ENCODE assay signal across 8 mouse cellular contexts in the genomic region with DNA sequence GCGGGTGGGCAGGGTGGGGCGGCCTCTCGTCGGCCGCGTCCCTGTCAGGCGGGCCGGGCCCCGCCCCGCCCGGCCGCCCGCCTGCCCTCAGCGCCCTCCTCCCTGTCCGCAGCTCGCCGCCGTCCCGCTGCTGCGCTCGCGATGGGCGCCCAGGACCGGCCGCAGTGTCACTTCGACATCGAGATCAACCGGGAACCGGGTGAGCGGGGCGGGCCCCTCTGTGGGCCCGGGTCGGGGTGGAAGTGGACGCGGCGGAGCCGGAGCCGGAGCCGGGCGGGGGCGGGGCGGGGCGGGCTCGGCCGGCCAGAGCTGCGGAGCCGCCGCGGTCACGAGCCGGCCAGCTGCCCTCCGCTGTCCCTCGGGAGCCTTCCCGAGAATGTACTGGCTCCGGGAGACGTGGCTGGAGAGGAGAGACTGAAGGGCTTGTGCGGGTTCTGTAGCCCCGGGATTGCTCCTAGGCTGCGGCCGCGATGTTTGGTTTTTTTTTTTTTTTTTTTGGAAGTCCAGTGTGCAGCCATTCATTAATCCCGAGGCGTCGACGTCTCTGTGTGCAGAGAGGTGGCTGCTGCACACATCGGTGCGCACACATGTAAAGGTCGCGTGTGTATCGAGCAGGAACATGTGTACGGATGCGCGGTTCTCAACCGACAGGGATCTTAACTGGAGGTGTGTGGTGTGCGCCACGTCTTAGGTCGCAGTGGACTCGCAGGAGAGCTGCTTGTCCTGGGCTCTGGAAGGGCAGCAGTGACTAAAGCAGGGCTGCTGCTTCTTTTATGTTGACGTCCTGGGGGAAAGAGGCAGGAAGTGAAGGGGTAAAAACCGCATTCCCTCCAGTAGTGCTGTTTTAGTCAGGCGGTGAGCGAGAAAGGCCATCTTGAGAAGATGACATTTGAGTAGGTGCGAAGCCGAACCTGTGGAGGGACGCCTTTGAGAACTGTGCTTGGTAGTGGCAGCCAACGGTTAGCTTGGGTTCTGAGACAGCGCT. TPM values are rescaled to one million over a fixed set of nuclear protein-coding genes. Genes with fewer than 3 reads are reported as not detected.
A peak's percentile ranks its signal among the peaks of the same experiment; 100 is the strongest.
DNase-seq lines count a peak whose midpoint lies in the region; ATAC-seq and TF ChIP-seq lines count a peak whose summit lies in the region.

No protein-coding gene starts in this region.

- H3K9me3 ChIP-seq in heart, embryonic 16.5 days (replicated peaks; ENCODE audit: control insufficient read depth, low read length): peaks cover 4% of the 10 kb centered on the region; the same call in 1 of the 2 replicates
- no peaks in the 10 kb centered on the region for H3K9me3 ChIP-seq in limb, embryonic 13.5 days
- no peaks in the 10 kb centered on the region for H3K9me3 ChIP-seq in midbrain, embryonic 15.5 days

- H3K4me1 ChIP-seq in heart, embryonic 16.5 days (ENCODE audit: control insufficient read depth, insufficient read depth, low read length): peaks cover 14% of the 10 kb centered on the region
- peaks cover 16% of the 10 kb centered on the region for H3K4me1 ChIP-seq in limb, embryonic 13.5 days
- H3K4me1 ChIP-seq in midbrain, embryonic 15.5 days: peaks cover 21% of the 10 kb centered on the region
- peaks cover 9% of the 10 kb centered on the region for H3K4me1 ChIP-seq in thymus, adult 2 months (replicated peaks; ENCODE audit: control insufficient read depth, insufficient read depth, low read length)

- H3K4me3 ChIP-seq in heart, embryonic 16.5 days (ENCODE audit: low read length): peak overlapping the region; percentile 93
- H3K4me3 ChIP-seq in limb, embryonic 13.5 days: peak overlapping the region; percentile 88
- H3K4me3 ChIP-seq in midbrain, embryonic 15.5 days: peak overlapping the region; percentile 85
- H3K4me3 ChIP-seq in thymus, adult 2 months (ENCODE audit: control insufficient read depth, insufficient read depth, low read length): peak overlapping the region; percentile 67

- TF ChIP-seq POLR2A in thymus, adult 2 months (IDR thresholded peaks at IDR 0.05; ENCODE audit: control insufficient read depth, extremely low read depth, insufficient read depth, low read length, poor library complexity): no peak

- ATAC-seq in heart, embryonic 16.5 days (replicated peaks; ENCODE audit: extremely low read depth, insufficient read depth, low FRiP score): peak; percentile 39
- ATAC-seq in limb, embryonic 13.5 days (ENCODE audit: low FRiP score, low read depth): peak; percentile 10
- ATAC-seq in midbrain, embryonic 15.5 days (replicated peaks): peak; percentile 63

- H3K27me3 ChIP-seq in heart, embryonic 16.5 days (ENCODE audit: control insufficient read depth, insufficient read depth, low read length): no peaks in the 10 kb centered on the region
- no peaks in the 10 kb centered on the region for H3K27me3 ChIP-seq in limb, embryonic 13.5 days
- no peaks in the 10 kb centered on the region for H3K27me3 ChIP-seq in midbrain, embryonic 15.5 days (replicated peaks)
- no peaks in the 10 kb centered on the region for H3K27me3 ChIP-seq in thymus, adult 2 months (ENCODE audit: control insufficient read depth, insufficient read depth, low read length)

- H3K9ac ChIP-seq in heart, embryonic 16.5 days (ENCODE audit: low read length): peak overlapping the region; percentile 98
- peak overlapping the region; percentile 94 for H3K9ac ChIP-seq in limb, embryonic 13.5 days
- peak overlapping the region; percentile 85 for H3K9ac ChIP-seq in midbrain, embryonic 15.5 days

- peak overlapping the region; percentile 96 for H3K27ac ChIP-seq in heart, embryonic 16.5 days (ENCODE audit: low read length)
- peak overlapping the region; percentile 94 for H3K27ac ChIP-seq in limb, embryonic 13.5 days
- H3K27ac ChIP-seq in midbrain, embryonic 15.5 days: peak overlapping the region; percentile 93
- peak overlapping the region; percentile 11; the same call in 1 of the 2 replicates for H3K27ac ChIP-seq in thymus, adult 2 months (ENCODE audit: control insufficient read depth, insufficient read depth, low read length)

- no peak for TF ChIP-seq CTCF in thymus, adult 2 months (IDR thresholded peaks at IDR 0.05; ENCODE audit: borderline replicate concordance, control insufficient read depth, extremely low read depth, insufficient read depth, low read length, poor library complexity)

- peak overlapping the region; percentile 83 for H3K4me2 ChIP-seq in heart, embryonic 16.5 days (ENCODE audit: low read depth, low read length)
- peak overlapping the region; percentile 86 for H3K4me2 ChIP-seq in limb, embryonic 13.5 days (replicated peaks)
- peak overlapping the region; percentile 94 for H3K4me2 ChIP-seq in midbrain, embryonic 15.5 days

- peak; percentile 89 for DNase-seq in heart, adult 11 months
- no peak for DNase-seq in heart, adult 8-10 months (ENCODE audit: low spot score)
- peak; percentile 46 for DNase-seq in T-cell, adult 2 months (ENCODE audit: low spot score)
- DNase-seq in embryo, embryonic 9.5 days (ENCODE audit: extremely low spot score): peak; percentile 54
- DNase-seq in thymus, adult 2 months: peak; percentile 25

- WGBS in heart, embryonic 16.5 days: 1% methylated on average over 75 of the region's 87 CpGs
- under 1% methylated on average over 75 of the region's 87 CpGs for WGBS in limb, embryonic 13.5 days
- WGBS in midbrain, embryonic 15.5 days: under 1% methylated on average over 85 of the region's 87 CpGs
- WGBS in thymus, adult 2 months: under 1% methylated on average over 71 of the region's 87 CpGs

- H3K36me3 ChIP-seq in heart, embryonic 16.5 days (ENCODE audit: control insufficient read depth, insufficient read depth): 0 out of 2 replicates have a peak, but pooled peaks cover 4% of the 10 kb centered on the region
- no peaks in the 10 kb centered on the region for H3K36me3 ChIP-seq in limb, embryonic 13.5 days
- no peaks in the 10 kb centered on the region for H3K36me3 ChIP-seq in midbrain, embryonic 15.5 days (replicated peaks)
- no peaks in the 10 kb centered on the region for H3K36me3 ChIP-seq in thymus, adult 2 months (ENCODE audit: control insufficient read depth, insufficient read depth, low read length)

RNA-seq across cellular contexts. Expression of a gene that starts 0.7 kb away (rescaled TPM):
- total RNA-seq in heart, adult 8-10 months (2022): 10 to 100 TPM; 24.5 to 39.2 (median 29.8) TPM
- 42.5 and 45.3 TPM in 2 replicates for polyA plus RNA-seq in heart, embryonic 16.5 days (2015; fragmentation: Nextera tagmentation; extraction: Ambion mirVana)
- polyA plus RNA-seq in limb, embryonic 13.5 days (2015; fragmentation: Nextera tagmentation; extraction: Ambion mirVana): 82.4 and 84.1 TPM in 2 replicates
- 51.0 and 52.1 TPM in 2 replicates for polyA plus RNA-seq in midbrain, embryonic 15.5 days (2015; fragmentation: Nextera tagmentation; extraction: Ambion mirVana)
- 93.3 and 95.4 TPM in 2 replicates for polyA plus RNA-seq in thymus, adult 2 months (2012; rRNA removed)

RNA-seq across cellular contexts. Expression of a gene that starts 9.5 kb away (rescaled TPM):
- 100 to 1,000 TPM; 138 to 143 (median 139) TPM for total RNA-seq in heart, adult 8-10 months (2022)
- 172 and 177 TPM in 2 replicates for polyA plus RNA-seq in heart, embryonic 16.5 days (2015; fragmentation: Nextera tagmentation; extraction: Ambion mirVana)
- polyA plus RNA-seq in limb, embryonic 13.5 days (2015; fragmentation: Nextera tagmentation; extraction: Ambion mirVana): 128 and 142 TPM in 2 replicates
- polyA plus RNA-seq in midbrain, embryonic 15.5 days (2015; fragmentation: Nextera tagmentation; extraction: Ambion mirVana): 139 and 149 TPM in 2 replicates
- polyA plus RNA-seq in thymus, adult 2 months (2012; rRNA removed): 18.2 and 28.4 TPM in 2 replicates

RNA-seq across cellular contexts. Expression of a gene that starts 14.3 kb away (rescaled TPM):
- total RNA-seq in heart, adult 8-10 months (2022): 1 to 10 TPM; 4.7 to 8.4 (median 7.1) TPM
- polyA plus RNA-seq in heart, embryonic 16.5 days (2015; fragmentation: Nextera tagmentation; extraction: Ambion mirVana): 5.3 and 5.4 TPM in 2 replicates
- polyA plus RNA-seq in limb, embryonic 13.5 days (2015; fragmentation: Nextera tagmentation; extraction: Ambion mirVana): 13.4 and 15.4 TPM in 2 replicates
- polyA plus RNA-seq in midbrain, embryonic 15.5 days (2015; fragmentation: Nextera tagmentation; extraction: Ambion mirVana): 36.9 and 39.4 TPM in 2 replicates
- polyA plus RNA-seq in thymus, adult 2 months (2012; rRNA removed): 43.6 and 49.2 TPM in 2 replicates

RNA-seq across cellular contexts. Expression of a gene that starts 39.5 kb away (rescaled TPM):
- total RNA-seq in heart, adult 8-10 months (2022): 100 to 1,000 TPM; 120 to 131 (median 129) TPM
- 15.8 and 21.3 TPM in 2 replicates for polyA plus RNA-seq in heart, embryonic 16.5 days (2015; fragmentation: Nextera tagmentation; extraction: Ambion mirVana)
- 18.9 and 19.3 TPM in 2 replicates for polyA plus RNA-seq in limb, embryonic 13.5 days (2015; fragmentation: Nextera tagmentation; extraction: Ambion mirVana)
- polyA plus RNA-seq in midbrain, embryonic 15.5 days (2015; fragmentation: Nextera tagmentation; extraction: Ambion mirVana): 28.8 and 30.3 TPM in 2 replicates
- 6.9 and 12.2 TPM in 2 replicates for polyA plus RNA-seq in thymus, adult 2 months (2012; rRNA removed)

RNA-seq across cellular contexts. Expression of a gene that starts 57.8 kb away (rescaled TPM):
- total RNA-seq in heart, adult 8-10 months (2022): 10 to 100 TPM; 17.9 to 23.6 (median 20.0) TPM
- 6.5 and 6.8 TPM in 2 replicates for polyA plus RNA-seq in heart, embryonic 16.5 days (2015; fragmentation: Nextera tagmentation; extraction: Ambion mirVana)
- 12.5 and 13.3 TPM in 2 replicates for polyA plus RNA-seq in limb, embryonic 13.5 days (2015; fragmentation: Nextera tagmentation; extraction: Ambion mirVana)
- 1.6 and 1.9 TPM in 2 replicates for polyA plus RNA-seq in midbrain, embryonic 15.5 days (2015; fragmentation: Nextera tagmentation; extraction: Ambion mirVana)
- 0.89 and 0.93 TPM in 2 replicates for polyA plus RNA-seq in thymus, adult 2 months (2012; rRNA removed)

Comparison
In these comparisons a context has a peak if more than half of its experiments do, and no peak if none do; other contexts are left out.
1. ATAC-seq: peak in every context shown above with its lines; median percentile 63 in midbrain, embryonic 15.5 days; 39 in heart, embryonic 16.5 days; 10 in limb, embryonic 13.5 days.
2. H3K27ac ChIP-seq: peak in every context shown above with its lines; median percentile 96 in heart, embryonic 16.5 days; 94 in limb, embryonic 13.5 days; 93 in midbrain, embryonic 15.5 days; 11 in thymus, adult 2 months.